Mouse (Mus musculus) heart, embryonic 14.5 days (tissue): ENCODE results near the gene Nutm1. TPM values are rescaled to one million over a fixed set of nuclear protein-coding genes. Genes with fewer than 3 reads are reported as not detected.

Experiments used
- ATAC-seq: fragments of 200-750 bp; cut with Nextera tagmentation; 2 replicates; pipeline ENCODE4 v1.8.0; 2017; ENCODE audit warnings: low read depth, moderate TSS enrichment; ENCODE audit not compliant: insufficient number of reproducible peaks, insufficient read depth, low FRiP score
- H3K27ac ChIP-seq, 2 experiments: fragments of 200-500 bp in 1 of 2; fragments of 300-500 bp in 1 of 2; sonication (generic) in 1 of 2; replicated peaks in 1 of 2; 2 replicates each; pipeline ENCODE4 v1.5.1; 2012 to 2014; ENCODE audit warnings: low read depth in 2 of 2, low read length in 2 of 2, control low read depth in 1 of 2, mild to moderate bottlenecking in 1 of 2, mixed read lengths in 1 of 2; ENCODE audit not compliant: control insufficient read depth in 1 of 2, insufficient read depth in 1 of 2
- H3K27me3 ChIP-seq: fragments of 300-500 bp; sonication (generic); 2 replicates; pipeline ENCODE4 v1.6.1; 2014; ENCODE audit warnings: mild to moderate bottlenecking, low read length, control low read depth; ENCODE audit not compliant: control insufficient read depth, insufficient read depth
- H3K36me3 ChIP-seq: fragments of 300-500 bp; sonication (generic); 2 replicates; pipeline ENCODE4 v1.6.1; 2014; ENCODE audit warnings: mild to moderate bottlenecking, control low read depth, low read length, mixed read lengths; ENCODE audit not compliant: control insufficient read depth, insufficient read depth
- H3K4me1 ChIP-seq, 2 experiments: fragments of 200-500 bp in 1 of 2; fragments of 300-500 bp in 1 of 2; sonication (generic) in 1 of 2; 2 replicates each; pipeline ENCODE4 v1.6.1; 2012 to 2014; ENCODE audit warnings: low read length in 2 of 2, control low read depth in 1 of 2, mixed read lengths in 1 of 2; ENCODE audit not compliant: control insufficient read depth in 2 of 2, insufficient read depth in 2 of 2
- H3K4me2 ChIP-seq: fragments of 300-500 bp; sonication (generic); 2 replicates; pipeline ENCODE4 v1.6.1; 2014; ENCODE audit warnings: mild to moderate bottlenecking, low read length
- H3K4me3 ChIP-seq, 2 experiments: fragments of 200-500 bp in 1 of 2; fragments of 300-500 bp in 1 of 2; sonication (generic) in 1 of 2; 2 replicates each; pipeline ENCODE4 v1.5.1; 2012 to 2014; ENCODE audit warnings: low read length in 2 of 2, mild to moderate bottlenecking in 2 of 2, control low read depth in 1 of 2, low read depth in 1 of 2, moderate library complexity in 1 of 2; ENCODE audit not compliant: control insufficient read depth in 1 of 2, insufficient read depth in 1 of 2
- H3K9ac ChIP-seq: fragments of 300-500 bp; sonication (generic); 2 replicates; pipeline ENCODE4 v1.6.1; 2014; ENCODE audit warnings: mild to moderate bottlenecking, low read length
- H3K9me3 ChIP-seq: fragments of 300-500 bp; sonication (generic); 2 replicates; pipeline ENCODE4 v1.6.1; 2016; ENCODE audit warnings: low read length, control low read depth; ENCODE audit not compliant: control insufficient read depth
- WGBS: fragments of 180-500 bp; shearing (Covaris S2); extraction: QIAGEN DNeasy Blood & Tissue Kit; methylation state at CpG from one replicate; pipeline ENCODE4 v1.1.7; 2014; 5-methylcytosine and 5-hydroxymethylcytosine counted together
- polyA plus RNA-seq: library from polyadenylated mRNA; unstranded; fragments of >200 nt; fragmentation: Nextera tagmentation; extraction: Ambion mirVana; gene quantifications from 2 replicates; pipeline ENCODE4 v1.2.1, GENCODE M21; 2014

Gene Nutm1
- not detected in 2 replicates for polyA plus RNA-seq

- peaks cover 2 to 8% of the 10 kb centered on the region in 2 experiments; a peak in 2 of 4 replicates for H3K4me1 ChIP-seq
- no peak within 1 kb of the TSS for H3K4me2 ChIP-seq
- no peaks in the 10 kb centered on the region for H3K27me3 ChIP-seq
- H3K9me3 ChIP-seq: no peaks in the 10 kb centered on the region
- H3K4me3 ChIP-seq: no peak within 1 kb of the TSS
- H3K9ac ChIP-seq: no peak within 1 kb of the TSS
- 69% methylated on average over 10 of the region's 10 CpGs for WGBS
- no peak for ATAC-seq
- H3K36me3 ChIP-seq: no peaks in the 10 kb centered on the region
- H3K27ac ChIP-seq: no peak within 1 kb of the TSS
Observed at GRCm38 (mm10) chr2:112259241-112259962, at the start of gene Nutm1. TSS of gene Nutm1 (minus strand) at chr2:112259291.

- Histone ChIP-seq H3K4me3 (no peak overlapping the region), H3K27ac (peak overlapping the region in 1 of 2 experiments; percentile 67; a peak in 2 of 4 replicates), H3K9me3 (no peaks in the 10 kb centered on the region), H3K9ac (no peak overlapping the region), H3K4me1 (peaks cover 4 to 16% of the 10 kb centered on the region in 2 experiments), H3K36me3 (no peaks in the 10 kb centered on the region), H3K27me3 (no peaks in the 10 kb centered on the region), H3K4me2 (peak overlapping the region; percentile 48)
- no peak for ATAC-seq
- 64% methylated on average over 3 of the region's 3 CpGs for WGBS
Observed at GRCm38 (mm10) chr2:112308671-112309070, 49.6 kb upstream of the Nutm1 start.

GRCm38 (mm10) chr2:112298221-112298620 is 39.1 kb upstream of the Nutm1 start:
- Histone ChIP-seq H3K9ac (no peak overlapping the region), H3K4me2 (no peak overlapping the region), H3K4me3 (no peak overlapping the region), H3K27me3 (no peaks in the 10 kb centered on the region), H3K27ac (no peak overlapping the region), H3K4me1 (0 out of 4 replicates have a peak, but pooled peaks cover 2 to 8% of the 10 kb centered on the region in 2 experiments), H3K36me3 (0 out of 2 replicates have a peak, but pooled peaks cover 5% of the 10 kb centered on the region), H3K9me3 (no peaks in the 10 kb centered on the region)
- 92% methylated on average over 4 of the region's 4 CpGs for WGBS
- ATAC-seq: no peak

- Histone ChIP-seq H3K4me1 (0 out of 4 replicates have a peak, but pooled peaks cover 2 to 8% of the 10 kb centered on the region in 2 experiments), H3K9me3 (no peaks in the 10 kb centered on the region), H3K9ac (peak overlapping the region; percentile 61; the same call in 1 of the 2 replicates), H3K27ac (peak overlapping the region; percentile 91 to 95), H3K4me3 (peak overlapping the region in 1 of 2 experiments; percentile 11; a peak in 1 of 4 replicates), H3K4me2 (peak overlapping the region; percentile 60), H3K27me3 (no peaks in the 10 kb centered on the region), H3K36me3 (0 out of 2 replicates have a peak, but pooled peaks cover 5% of the 10 kb centered on the region)
- no peak for ATAC-seq
- 37% methylated on average over 3 of the region's 3 CpGs for WGBS
Observed at GRCm38 (mm10) chr2:112296211-112296610, 37.1 kb upstream of the Nutm1 start.

- H3K9me3 ChIP-seq: no peaks in the 10 kb centered on the region
- H3K9ac ChIP-seq: no peak overlapping the region
- no peak for ATAC-seq
- no peak overlapping the region for H3K4me2 ChIP-seq
- 0 out of 2 replicates have a peak, but pooled peaks cover 5% of the 10 kb centered on the region for H3K36me3 ChIP-seq
- 68% methylated on average over 2 of the region's 2 CpGs for WGBS
- H3K27me3 ChIP-seq: no peaks in the 10 kb centered on the region
- no peak overlapping the region; a peak in 1 of 4 replicates for H3K27ac ChIP-seq
- H3K4me3 ChIP-seq: no peak overlapping the region
- peaks cover 2 to 17% of the 10 kb centered on the region in 2 experiments; a peak in 1 of 4 replicates for H3K4me1 ChIP-seq
Observed at GRCm38 (mm10) chr2:112292823-112293222, 33.7 kb upstream of the Nutm1 start.

- Histone ChIP-seq H3K36me3 (no peaks in the 10 kb centered on the region), H3K4me1 (peaks cover 0 to 17% of the 10 kb centered on the region in 2 experiments; a peak in 1 of 4 replicates), H3K9me3 (no peaks in the 10 kb centered on the region), H3K9ac (no peak overlapping the region), H3K4me2 (no peak overlapping the region), H3K27ac (peak overlapping the region in 1 of 2 experiments; percentile 47; a peak in 1 of 4 replicates), H3K27me3 (no peaks in the 10 kb centered on the region), H3K4me3 (no peak overlapping the region)
- ATAC-seq: no peak
- WGBS: 73% methylated on average over 3 of the region's 3 CpGs
Observed at GRCm38 (mm10) chr2:112289507-112289906, 30.4 kb upstream of the Nutm1 start.

GRCm38 (mm10) chr2:112287059-112287458 is 28.0 kb upstream of the Nutm1 start:
- 55% methylated on average over 4 of the region's 4 CpGs for WGBS
- H3K27ac ChIP-seq: no peak overlapping the region

More at GRCm38 (mm10) chr2:112287059-112287458, 28.0 kb upstream of the Nutm1 start:
- peaks cover 0 to 17% of the 10 kb centered on the region in 2 experiments; a peak in 1 of 4 replicates for H3K4me1 ChIP-seq
- no peak overlapping the region for H3K4me2 ChIP-seq
- ATAC-seq: no peak
- no peaks in the 10 kb centered on the region for H3K27me3 ChIP-seq
- H3K4me3 ChIP-seq: no peak overlapping the region
- no peaks in the 10 kb centered on the region for H3K9me3 ChIP-seq
- H3K36me3 ChIP-seq: no peaks in the 10 kb centered on the region
- no peak overlapping the region for H3K9ac ChIP-seq
